Mouse (Mus musculus): Measurements from ENCODE around the gene Tcta. TPM values are rescaled to one million over a fixed set of nuclear protein-coding genes. Genes with fewer than 3 reads are reported as not detected.
A peak's percentile ranks its signal among the peaks of the same experiment; 100 is the strongest.

Tcta gene
- polyA plus RNA-seq, 1 experiment from 2014 or later: 93.1 TPM

- Histone ChIP-seq H3K4me2 (replicated peaks; ENCODE audit: low read depth, low read length) (no peak overlapping the region), H3K9ac (replicated peaks; ENCODE audit: low read depth) (no peak overlapping the region), H3K27me3 (replicated peaks; ENCODE audit: insufficient read depth, low read length) (no peaks in the 10 kb centered on the region), H3K4me1 (ENCODE audit: insufficient read depth, low read depth, low read length) (peaks cover 14% of the 10 kb centered on the region; the same call in 1 of the 2 replicates), H3K27ac (ENCODE audit: low read length) (peak overlapping the region; percentile 43; the same call in 1 of the 2 replicates), H3K9me3 (ENCODE audit: low read length) (no peaks in the 10 kb centered on the region), H3K4me3 (ENCODE audit: low read depth, low read length) (no peak overlapping the region), H3K36me3 (ENCODE audit: insufficient read depth, low read length) (no peaks in the 10 kb centered on the region)
- ATAC-seq (no peak), DNase-seq (ENCODE audit: low spot score) (peak; percentile 30)
- 46% methylated on average over 7 of the region's 7 CpGs for WGBS
- TF ChIP-seq EP300 (IDR thresholded peaks at IDR 0.05) (no peak), CTCF (IDR thresholded peaks at IDR 0.05) (no peak)
Observed at GRCm38 (mm10) chr9:108267691-108268090, 38.3 kb downstream of the Tcta start.

- Histone ChIP-seq H3K27ac (ENCODE audit: low read length) (peak overlapping the region; percentile 32), H3K9ac (replicated peaks; ENCODE audit: low read depth) (no peak overlapping the region), H3K4me1 (ENCODE audit: insufficient read depth, low read depth, low read length) (peaks cover 10% of the 10 kb centered on the region; the same call in 1 of the 2 replicates), H3K4me3 (ENCODE audit: low read depth, low read length) (no peak overlapping the region), H3K4me2 (replicated peaks; ENCODE audit: low read depth, low read length) (no peak overlapping the region), H3K9me3 (ENCODE audit: low read length) (no peaks in the 10 kb centered on the region), H3K36me3 (ENCODE audit: insufficient read depth, low read length) (no peaks in the 10 kb centered on the region), H3K27me3 (replicated peaks; ENCODE audit: insufficient read depth, low read length) (no peaks in the 10 kb centered on the region)
- WGBS: 50% methylated on average over 10 of the region's 10 CpGs
- TF ChIP-seq EP300 (IDR thresholded peaks at IDR 0.05) (no peak), CTCF (IDR thresholded peaks at IDR 0.05) (no peak)
- DNase-seq (ENCODE audit: low spot score) (no peak), ATAC-seq (no peak)
Observed at GRCm38 (mm10) chr9:108266261-108266935, 39.6 kb downstream of the Tcta start.

GRCm38 (mm10) chr9:108264191-108264921, 41.6 kb downstream of the Tcta start:
- no peaks in the 10 kb centered on the region for H3K36me3 ChIP-seq (ENCODE audit: insufficient read depth, low read length)
- H3K4me1 ChIP-seq (ENCODE audit: insufficient read depth, low read depth, low read length): peaks cover 10% of the 10 kb centered on the region; the same call in 1 of the 2 replicates
- no peaks in the 10 kb centered on the region for H3K27me3 ChIP-seq (replicated peaks; ENCODE audit: insufficient read depth, low read length)
- H3K9me3 ChIP-seq (ENCODE audit: low read length): no peaks in the 10 kb centered on the region
- peak overlapping the region; percentile 64 for H3K4me2 ChIP-seq (replicated peaks; ENCODE audit: low read depth, low read length)
- TF ChIP-seq EP300 (IDR thresholded peaks at IDR 0.05) (peak; percentile 77), CTCF (IDR thresholded peaks at IDR 0.05) (no peak)
- H3K9ac ChIP-seq (replicated peaks; ENCODE audit: low read depth): peak overlapping the region; percentile 44
- peak; percentile 26 for ATAC-seq
- peak; percentile 70 for DNase-seq (ENCODE audit: low spot score)
- H3K4me3 ChIP-seq (ENCODE audit: low read depth, low read length): peak overlapping the region; percentile 94
- H3K27ac ChIP-seq (ENCODE audit: low read length): peak overlapping the region; percentile 93
- WGBS: 8% methylated on average over 10 of the region's 10 CpGs

GRCm38 (mm10) chr9:108263690-108264190, 42.2 kb downstream of the Tcta start, which contains the start of gene Dag1:
Gene Dag1, minus strand, starts transcription at chr9:108263958.
- ATAC-seq: peak; percentile 95
- Histone ChIP-seq H3K36me3 (ENCODE audit: insufficient read depth, low read length) (no peaks in the 10 kb centered on the region), H3K4me3 (ENCODE audit: low read depth, low read length) (peak within 1 kb of the TSS; percentile 94), H3K4me1 (ENCODE audit: insufficient read depth, low read depth, low read length) (peaks cover 10% of the 10 kb centered on the region; the same call in 1 of the 2 replicates), H3K9me3 (ENCODE audit: low read length) (no peaks in the 10 kb centered on the region), H3K27me3 (replicated peaks; ENCODE audit: insufficient read depth, low read length) (no peaks in the 10 kb centered on the region), H3K27ac (ENCODE audit: low read length) (peak within 1 kb of the TSS; percentile 93), H3K4me2 (replicated peaks; ENCODE audit: low read depth, low read length) (peak within 1 kb of the TSS; percentile 64), H3K9ac (replicated peaks; ENCODE audit: low read depth) (peak within 1 kb of the TSS; percentile 83)
- peak; percentile 97 for DNase-seq (ENCODE audit: low spot score)
- WGBS: under 1% methylated on average over 41 of the region's 71 CpGs
- TF ChIP-seq CTCF (IDR thresholded peaks at IDR 0.05) (no peak), EP300 (IDR thresholded peaks at IDR 0.05) (no peak)

- DNase-seq (ENCODE audit: low spot score) (peak; percentile 55), ATAC-seq (peak; percentile 50)
- H3K4me2 ChIP-seq (replicated peaks; ENCODE audit: low read depth, low read length): peak overlapping the region; percentile 64
- H3K9me3 ChIP-seq (ENCODE audit: low read length): no peaks in the 10 kb centered on the region
- peaks cover 10% of the 10 kb centered on the region; the same call in 1 of the 2 replicates for H3K4me1 ChIP-seq (ENCODE audit: insufficient read depth, low read depth, low read length)
- H3K36me3 ChIP-seq (ENCODE audit: insufficient read depth, low read length): no peaks in the 10 kb centered on the region
- no peak for TF ChIP-seq EP300 (IDR thresholded peaks at IDR 0.05)
- no peak; the same call in 1 of the 2 replicates for TF ChIP-seq CTCF (IDR thresholded peaks at IDR 0.05)
- WGBS: 1% methylated on average over 40 of the region's 62 CpGs
- H3K27me3 ChIP-seq (replicated peaks; ENCODE audit: insufficient read depth, low read length): no peaks in the 10 kb centered on the region
- H3K4me3 ChIP-seq (ENCODE audit: low read depth, low read length): peak overlapping the region; percentile 94
- peak overlapping the region; percentile 83 for H3K9ac ChIP-seq (replicated peaks; ENCODE audit: low read depth)
- peak overlapping the region; percentile 93 for H3K27ac ChIP-seq (ENCODE audit: low read length)
Observed at GRCm38 (mm10) chr9:108263131-108263681, 42.8 kb downstream of the Tcta start.
